Mouse (Mus musculus) megakaryocyte progenitor cell, adult 5-6 weeks (primary cell): ENCODE data around the gene Pithd1. TPM values are rescaled to one million over a fixed set of nuclear protein-coding genes. Genes with fewer than 3 reads are reported as not detected.

Experiments
- ATAC-seq: replicated peaks from 2 replicates; pipeline ENCODE4 v1.8.0; 2016; ENCODE audit warnings: mild to moderate bottlenecking, moderate TSS enrichment, inconsistent platforms; ENCODE audit not compliant: poor library complexity
- total RNA-seq, 2 experiments: library from RNA; stranded (forward) in 1 of 2; stranded (reverse) in 1 of 2; fragments of 157-497, 149-512 nt in 1 of 2; fragments of 200-1000 nt in 1 of 2; gene quantifications; 2 replicates each; pipeline versions ENCODE4 v1.2.3 to v1.2.4; 2015 to 2017

Gene Pithd1
- 19.8 and 22.7 TPM in 2 replicates for total RNA-seq (2015)
- total RNA-seq (2017) = 18.3 and 31.5 TPM in 2 replicates

GRCm38 (mm10) chr4:135986943-135987710 is at the start of gene Pithd1:
TSS of gene Pithd1 (minus strand) at chr4:135987264.
- ATAC-seq = peak; percentile 74

GRCm38 (mm10) chr4:136035078-136035477 is 48.0 kb upstream of the Pithd1 start:
- peak; percentile 56 for ATAC-seq

GRCm38 (mm10) chr4:136033231-136033630 is 46.2 kb upstream of the Pithd1 start:
- no peak for ATAC-seq

GRCm38 (mm10) chr4:136030968-136031909 is 44.2 kb upstream of the Pithd1 start:
- peak; percentile 75 for ATAC-seq

GRCm38 (mm10) chr4:136028689-136029088 is 41.6 kb upstream of the Pithd1 start:
- no peak for ATAC-seq

GRCm38 (mm10) chr4:136028132-136028564 is 41.1 kb upstream of the Pithd1 start:
- ATAC-seq = peak; percentile 30

- ATAC-seq = no peak
Observed at GRCm38 (mm10) chr4:136027416-136028131, 40.5 kb upstream of the Pithd1 start.

- ATAC-seq = no peak
Observed at GRCm38 (mm10) chr4:136025350-136025749, 38.3 kb upstream of the Pithd1 start.

GRCm38 (mm10) chr4:136022924-136023323 is 35.9 kb upstream of the Pithd1 start:
- no peak for ATAC-seq

GRCm38 (mm10) chr4:136021549-136022047 is 34.5 kb upstream of the Pithd1 start, which contains the start of gene Eloa:
TSS of gene Eloa (minus strand) at chr4:136021763.
- peak; percentile 99 for ATAC-seq

GRCm38 (mm10) chr4:136020743-136021548 is 33.9 kb upstream of the Pithd1 start:
- ATAC-seq = peak; percentile 43; the same call in 1 of the 2 replicates

- no peak for ATAC-seq
Observed at GRCm38 (mm10) chr4:136016059-136016602, 29.1 kb upstream of the Pithd1 start.

- no peak for ATAC-seq
Observed at GRCm38 (mm10) chr4:136010586-136010985, 23.5 kb upstream of the Pithd1 start.

GRCm38 (mm10) chr4:136008782-136009447 is 21.9 kb upstream of the Pithd1 start:
- no peak for ATAC-seq

GRCm38 (mm10) chr4:136006821-136007220 is 19.8 kb upstream of the Pithd1 start:
- ATAC-seq = no peak

- ATAC-seq = no peak
Observed at GRCm38 (mm10) chr4:136004921-136005320, 17.9 kb upstream of the Pithd1 start.

GRCm38 (mm10) chr4:136004107-136004675 is 17.1 kb upstream of the Pithd1 start:
- peak; percentile 63; the same call in 1 of the 2 replicates for ATAC-seq

GRCm38 (mm10) chr4:135995118-135995517 is 8.1 kb upstream of the Pithd1 start:
- no peak for ATAC-seq
